ENCODE assay signal across 9 mouse cellular contexts in the genomic region with DNA sequence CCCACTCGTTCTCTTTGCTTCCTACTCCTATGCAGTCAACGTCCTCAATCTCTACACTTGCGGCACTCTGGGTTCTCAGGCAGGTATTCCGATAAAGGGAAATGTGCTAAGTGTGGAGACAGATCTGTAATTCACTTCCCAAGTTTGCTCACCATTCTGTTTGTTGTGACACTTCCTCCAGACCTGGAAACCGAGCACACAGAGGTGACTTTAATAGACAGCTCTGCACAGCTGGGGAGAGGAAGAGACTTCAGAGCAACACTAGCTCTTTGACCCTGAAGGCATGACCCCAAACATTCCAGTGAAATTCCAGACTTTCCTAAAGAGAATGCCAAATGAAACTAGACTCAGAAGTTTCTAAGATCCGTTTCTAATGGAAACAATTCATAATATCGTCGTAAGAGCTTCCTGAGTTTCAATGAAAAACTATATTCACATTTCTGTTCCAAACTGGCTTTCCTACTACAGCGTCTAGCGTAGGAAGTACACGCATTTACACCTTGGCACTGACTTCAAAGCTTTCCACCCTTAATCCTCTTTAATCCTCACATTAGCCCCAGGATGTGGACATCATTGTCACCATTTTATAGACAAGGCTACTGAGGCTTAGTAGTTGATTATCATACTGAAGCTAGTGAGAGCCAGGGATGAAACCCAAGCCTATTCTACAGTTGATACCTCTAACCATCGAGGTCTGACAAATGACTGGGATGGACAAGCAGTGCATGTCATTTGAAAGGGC. TPM values are rescaled to one million over a fixed set of nuclear protein-coding genes. Genes with fewer than 3 reads are reported as not detected.
A peak's percentile ranks its signal among the peaks of the same experiment; 100 is the strongest.
DNase-seq lines count a peak whose midpoint lies in the region; ATAC-seq and TF ChIP-seq lines count a peak whose summit lies in the region.
"Had no signal": no experiment of that assay in that cellular context is flagged by ENCODE, and none has a peak within 500 bp of the region (broad histone marks: within the 10 kb centered on the region; RNA-seq: fewer than 3 reads in every experiment).

No protein-coding gene starts in this region.

- no peak overlapping the region for H3K9ac ChIP-seq in limb, embryonic 14.5 days (ENCODE audit: low read depth, low read length, severe bottlenecking)
- H3K9ac ChIP-seq: embryonic facial prominence, embryonic 15.5 days; neural tube, embryonic 12.5 days had no signal

- H3K36me3 ChIP-seq in limb, embryonic 14.5 days (ENCODE audit: control insufficient read depth, insufficient read depth, low read length), result no peaks in the 10 kb centered on the region
- H3K36me3 ChIP-seq in limb, embryonic 10.5 days, result no peaks in the 10 kb centered on the region
- H3K36me3 ChIP-seq in kidney, adult 2 months (ENCODE audit: control insufficient read depth, insufficient read depth, low read length), result no peaks in the 10 kb centered on the region
- H3K36me3 ChIP-seq: embryonic facial prominence, embryonic 15.5 days; neural tube, embryonic 12.5 days had no signal

- H3K4me3 ChIP-seq in limb, embryonic 14.5 days (replicated peaks; ENCODE audit: low read length), result no peak overlapping the region
- no peak overlapping the region for H3K4me3 ChIP-seq in limb, embryonic 10.5 days
- no peak overlapping the region for H3K4me3 ChIP-seq in kidney, adult 2 months (ENCODE audit: insufficient read depth, low read depth, low read length)
- H3K4me3 ChIP-seq: embryonic facial prominence, embryonic 15.5 days; neural tube, embryonic 12.5 days had no signal

- H3K4me2 ChIP-seq in limb, embryonic 14.5 days (replicated peaks; ENCODE audit: low read depth, low read length, severe bottlenecking), result no peak overlapping the region
- H3K4me2 ChIP-seq: embryonic facial prominence, embryonic 15.5 days; neural tube, embryonic 12.5 days had no signal

- no peaks in the 10 kb centered on the region for H3K27me3 ChIP-seq in limb, embryonic 14.5 days (ENCODE audit: control insufficient read depth, insufficient read depth, low read length)
- H3K27me3 ChIP-seq in limb, embryonic 10.5 days (ENCODE audit: low read depth, poor library complexity, severe bottlenecking), result no peaks in the 10 kb centered on the region
- H3K27me3 ChIP-seq in kidney, adult 2 months (replicated peaks; ENCODE audit: control insufficient read depth, insufficient read depth, low read length), result no peaks in the 10 kb centered on the region
- H3K27me3 ChIP-seq: embryonic facial prominence, embryonic 15.5 days; neural tube, embryonic 12.5 days had no signal

- DNase-seq in limb, embryonic 14.5 days (ENCODE audit: low spot score), result peak; percentile 44
- no peak for DNase-seq in limb, embryonic 10.5 days (ENCODE audit: low spot score)
- peak; percentile 70 for DNase-seq in embryo, embryonic 10 days (ENCODE audit: low spot score)
- DNase-seq in kidney, adult 2 months, result peak; percentile 86
- DNase-seq in urinary bladder, postnatal 14 days (ENCODE audit: low spot score), result no peak

- 46% methylated on average over 12 of the region's 12 CpGs for WGBS in limb, embryonic 14.5 days
- WGBS in limb, embryonic 10.5 days, result 53% methylated on average over 12 of the region's 12 CpGs
- WGBS in kidney, adult 2 months, result 20% methylated on average over 12 of the region's 12 CpGs

- no peaks in the 10 kb centered on the region for H3K9me3 ChIP-seq in limb, embryonic 14.5 days (ENCODE audit: control insufficient read depth, low read length)
- no peaks in the 10 kb centered on the region for H3K9me3 ChIP-seq in limb, embryonic 10.5 days (replicated peaks)
- H3K9me3 ChIP-seq: embryonic facial prominence, embryonic 15.5 days; neural tube, embryonic 12.5 days had no signal

- TF ChIP-seq CTCF in kidney, adult 2 months (conservative IDR thresholded peaks at IDR 0.05; ENCODE audit: insufficient read depth, insufficient read length, low read depth, low read length), result no peak

- peaks cover 14% of the 10 kb centered on the region for H3K4me1 ChIP-seq in limb, embryonic 14.5 days (ENCODE audit: control insufficient read depth, insufficient read depth, low read length)
- H3K4me1 ChIP-seq in limb, embryonic 10.5 days, result peaks cover 28% of the 10 kb centered on the region
- peaks cover 44% of the 10 kb centered on the region for H3K4me1 ChIP-seq in kidney, adult 2 months (ENCODE audit: control insufficient read depth, insufficient read depth, low read length)
- H3K4me1 ChIP-seq: neural tube, embryonic 12.5 days had no signal

- no peak overlapping the region for H3K27ac ChIP-seq in limb, embryonic 14.5 days (replicated peaks; ENCODE audit: low read depth, low read length)
- H3K27ac ChIP-seq in limb, embryonic 10.5 days, result no peak overlapping the region
- peak overlapping the region; percentile 83 for H3K27ac ChIP-seq in kidney, adult 2 months (ENCODE audit: insufficient read depth, low read depth, low read length)
- H3K27ac ChIP-seq: embryonic facial prominence, embryonic 15.5 days; neural tube, embryonic 12.5 days had no signal

- no peak for ATAC-seq in limb, embryonic 14.5 days (ENCODE audit: low FRiP score, low read depth)
- peak; percentile 59 for ATAC-seq in megakaryocyte, adult 5-6 weeks (ENCODE audit: poor library complexity, severe bottlenecking)
- ATAC-seq in activated CD4-positive, CD25-positive, alpha-beta regulatory T cell, adult 4 months, result no peak

- TF ChIP-seq POLR2A in limb, embryonic 14.5 days (IDR thresholded peaks at IDR 0.05; ENCODE audit: borderline replicate concordance, extremely low read depth, insufficient read depth, insufficient read length), result no peak
- TF ChIP-seq POLR2A in kidney, adult 2 months (IDR thresholded peaks at IDR 0.05; ENCODE audit: low read depth, low read length), result no peak

RNA-seq across cellular contexts. Expression of a gene that starts 11.9 kb away (rescaled TPM):
- polyA plus RNA-seq in limb, embryonic 14.5 days (2012; rRNA removed), result 15.8 and 19.9 TPM in 2 replicates
- 11.9 and 12.5 TPM in 2 replicates for polyA plus RNA-seq in limb, embryonic 14.5 days (2014; fragmentation: Nextera tagmentation; extraction: Ambion mirVana)
- 7.5 and 9.3 TPM in 2 replicates for polyA plus RNA-seq in limb, embryonic 10.5 days (2016; fragmentation: Nextera tagmentation; extraction: Ambion mirVana)
- polyA plus RNA-seq in kidney, adult 2 months (2012; rRNA removed), result 55.4 and 63.1 TPM in 2 replicates
- total RNA-seq in megakaryocyte, adult 5-6 weeks (2015), result 24.1 and 29.6 TPM in 2 replicates
- 22.2 and 32.9 TPM in 2 replicates for total RNA-seq in megakaryocyte, adult 5-6 weeks (2017)
- polyA plus RNA-seq in activated CD4-positive, CD25-positive, alpha-beta regulatory T cell, adult 4 months (2017; shearing (Covaris generic)), result 10 to 100 TPM; 18.4 to 21.0 TPM

RNA-seq across cellular contexts. Expression of a gene that starts 12.0 kb away (rescaled TPM):
- 15.9 and 18.6 TPM in 2 replicates for polyA plus RNA-seq in limb, embryonic 14.5 days (2012; rRNA removed)
- polyA plus RNA-seq in limb, embryonic 14.5 days (2014; fragmentation: Nextera tagmentation; extraction: Ambion mirVana), result 21.6 and 22.3 TPM in 2 replicates
- 19.1 and 20.2 TPM in 2 replicates for polyA plus RNA-seq in limb, embryonic 10.5 days (2016; fragmentation: Nextera tagmentation; extraction: Ambion mirVana)
- 25.0 and 26.6 TPM in 2 replicates for polyA plus RNA-seq in kidney, adult 2 months (2012; rRNA removed)
- 18.5 and 19.1 TPM in 2 replicates for total RNA-seq in megakaryocyte, adult 5-6 weeks (2015)
- 8.3 and 8.6 TPM in 2 replicates for total RNA-seq in megakaryocyte, adult 5-6 weeks (2017)
- 10 to 100 TPM in 1 of 2 experiments, 1 to 10 TPM in 1; 8.3 to 11.7 TPM for polyA plus RNA-seq in activated CD4-positive, CD25-positive, alpha-beta regulatory T cell, adult 4 months (2017; shearing (Covaris generic))

Comparison
In these comparisons a context has a peak if more than half of its experiments do, and no peak if none do; other contexts are left out.
1. DNase-seq: peak in limb, embryonic 14.5 days (single experiment), embryo, embryonic 10 days (single experiment) and kidney, adult 2 months (single experiment); none in limb, embryonic 10.5 days (single experiment) and urinary bladder, postnatal 14 days (single experiment).